In the genomic region with DNA sequence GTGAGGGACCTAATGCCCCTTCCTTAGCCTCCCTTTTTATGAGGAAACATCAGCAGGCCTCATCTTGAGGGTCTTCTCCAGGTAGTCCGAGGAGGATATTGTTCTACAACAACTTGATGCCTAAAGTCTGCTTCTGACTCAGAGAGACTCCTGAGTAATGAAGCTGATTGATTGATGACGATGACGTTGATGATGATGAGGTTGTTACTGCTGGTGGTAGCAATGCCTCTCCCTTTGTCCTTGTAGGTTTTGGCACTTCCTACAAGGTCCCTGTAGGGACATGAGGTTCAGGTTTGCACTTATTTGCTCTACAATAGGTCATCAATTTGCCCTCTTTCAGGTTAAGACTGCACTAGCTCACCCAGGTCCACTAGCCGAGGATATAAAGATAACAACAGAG, we compare ENCODE assay signal across 15 mouse cellular contexts.
"Had no signal": no experiment of that assay in that cellular context is flagged by ENCODE, and none has a peak within 500 bp of the region (broad histone marks: within the 10 kb centered on the region; RNA-seq: fewer than 3 reads in every experiment).

No protein-coding gene starts in this region.

- DNase-seq: retina, postnatal 1 day; right cerebral cortex, adult 18-20 months; right cerebral cortex, postnatal 14 days; right cerebral cortex, postnatal 25 days; right cerebral cortex, postnatal 4 days; spleen, adult 18-20 months; thymus, adult 18-20 months; thymus, adult 2 months; thymus, postnatal 14 days; thymus, postnatal 25 days; thymus, postnatal 36 days; thymus, postnatal 4 days had no signal

- H3K36me3 ChIP-seq: neural tube, embryonic 15.5 days; stomach, embryonic 15.5 days had no signal

- H3K9ac ChIP-seq: neural tube, embryonic 15.5 days; stomach, embryonic 15.5 days had no signal

- H3K9me3 ChIP-seq: neural tube, embryonic 15.5 days; stomach, embryonic 15.5 days had no signal

- H3K4me2 ChIP-seq: neural tube, embryonic 15.5 days; stomach, embryonic 15.5 days had no signal

- H3K27ac ChIP-seq: neural tube, embryonic 15.5 days; stomach, embryonic 15.5 days; stomach, postnatal 0 days had no signal

- H3K4me3 ChIP-seq: neural tube, embryonic 15.5 days; stomach, embryonic 15.5 days had no signal

- H3K27me3 ChIP-seq: neural tube, embryonic 15.5 days; stomach, embryonic 15.5 days had no signal
